Mouse (Mus musculus): ENCODE data around the gene Ppie. TPM values are rescaled to one million over a fixed set of nuclear protein-coding genes. Genes with fewer than 3 reads are reported as not detected.

Gene Ppie
- polyA plus RNA-seq, 1 experiment: 15.3 TPM

DNA sequence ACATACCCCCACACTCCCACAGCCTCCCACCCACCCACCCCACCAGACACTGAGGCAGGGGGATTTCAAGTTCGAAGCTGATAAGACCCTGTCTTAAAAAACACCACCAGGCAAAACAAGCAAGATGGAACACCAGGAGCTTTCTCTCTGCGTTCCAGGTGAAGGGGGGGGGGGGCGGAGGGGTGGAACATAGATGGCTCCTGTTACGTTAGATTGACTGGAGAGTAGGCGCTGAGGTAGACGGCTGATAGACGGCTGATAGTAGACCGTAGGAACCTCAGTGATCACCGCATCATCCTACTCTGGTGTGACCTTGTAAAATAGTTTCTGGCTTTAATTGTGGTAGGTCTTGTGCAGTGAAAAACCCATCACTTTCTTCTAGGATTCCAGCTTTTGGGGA, 45.9 kb downstream of the Ppie start:
- Histone ChIP-seq H3K4me1 (ENCODE audit: control insufficient read depth, insufficient read depth, low read length) (no peaks in the 10 kb centered on the region), H3K4me3 (replicated peaks; ENCODE audit: extremely low read depth, low read depth, low read length) (no peak overlapping the region)
- DNase-seq: no peak
- WGBS: 55% methylated on average over 9 of the region's 9 CpGs
- TF ChIP-seq CTCF (IDR thresholded peaks at IDR 0.05; ENCODE audit: insufficient read depth, low read length) (no peak), POLR2A (IDR thresholded peaks at IDR 0.05; ENCODE audit: borderline replicate concordance, extremely low read depth, low read depth, low read length) (no peak)

DNA sequence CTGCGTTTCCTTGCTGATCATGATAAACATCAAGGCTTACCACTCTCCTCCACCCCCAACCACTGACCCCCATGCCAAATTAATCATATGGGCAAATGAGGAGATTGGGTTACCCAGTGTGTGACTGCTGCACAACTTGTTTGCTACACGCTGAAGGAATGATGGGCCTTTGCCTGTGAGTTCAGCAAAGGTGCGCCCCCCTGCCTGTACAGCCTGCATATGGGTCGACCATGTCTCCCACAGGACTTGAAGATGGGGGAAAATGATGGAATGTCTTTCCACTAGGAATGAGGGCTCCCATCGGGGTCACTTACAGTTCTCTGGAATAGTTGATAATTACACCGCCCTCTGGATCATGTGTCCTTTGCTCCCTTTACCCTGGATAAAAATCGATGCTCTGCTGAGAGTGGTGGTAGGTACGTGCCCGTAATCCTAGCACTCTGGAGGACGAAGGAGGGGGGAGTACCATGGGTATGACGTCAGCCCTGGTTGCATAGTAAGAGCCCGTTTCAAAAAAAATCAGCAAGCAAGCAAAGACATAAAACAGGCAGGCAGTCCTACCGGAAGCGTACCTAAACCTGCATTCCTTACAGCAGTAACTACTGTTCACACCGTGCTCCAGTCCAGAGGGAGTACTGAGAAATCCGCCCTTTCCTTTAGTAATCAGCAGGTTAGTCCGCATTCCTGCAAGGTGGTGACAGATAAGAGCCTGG, 46.5 kb downstream of the Ppie start:
- WGBS: 40% methylated on average over 17 of the region's 17 CpGs
- H3K4me1 ChIP-seq (ENCODE audit: control insufficient read depth, insufficient read depth, low read length): no peaks in the 10 kb centered on the region
- no peak for DNase-seq
- H3K4me3 ChIP-seq (replicated peaks; ENCODE audit: extremely low read depth, low read depth, low read length): no peak overlapping the region
- TF ChIP-seq CTCF (IDR thresholded peaks at IDR 0.05; ENCODE audit: insufficient read depth, low read length) (no peak), POLR2A (IDR thresholded peaks at IDR 0.05; ENCODE audit: borderline replicate concordance, extremely low read depth, low read depth, low read length) (no peak)

DNA sequence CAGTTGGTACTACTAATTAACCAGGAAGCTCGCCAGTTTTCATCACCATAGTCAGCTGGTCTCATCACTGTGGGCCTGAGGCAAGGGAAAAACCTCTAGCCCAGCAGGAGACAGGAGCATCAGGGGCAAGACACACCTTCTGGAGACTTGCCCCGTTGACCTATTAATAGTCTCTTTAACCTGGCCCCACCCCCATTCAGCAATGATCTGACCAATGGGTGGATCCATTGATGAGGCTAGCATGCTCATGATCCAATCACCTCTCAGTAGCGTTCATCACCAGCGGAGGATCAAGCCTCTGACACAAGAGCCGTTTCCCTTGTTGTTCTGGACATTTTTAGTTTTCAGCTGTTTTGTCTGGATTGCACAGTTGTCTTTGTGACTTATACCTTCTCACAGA, 47.1 kb downstream of the Ppie start:
- Histone ChIP-seq H3K4me1 (ENCODE audit: control insufficient read depth, insufficient read depth, low read length) (no peaks in the 10 kb centered on the region), H3K4me3 (replicated peaks; ENCODE audit: extremely low read depth, low read depth, low read length) (no peak overlapping the region)
- no peak for TF ChIP-seq POLR2A (IDR thresholded peaks at IDR 0.05; ENCODE audit: borderline replicate concordance, extremely low read depth, low read depth, low read length)
- 61% methylated on average over 5 of the region's 5 CpGs for WGBS
- DNase-seq: no peak

DNA sequence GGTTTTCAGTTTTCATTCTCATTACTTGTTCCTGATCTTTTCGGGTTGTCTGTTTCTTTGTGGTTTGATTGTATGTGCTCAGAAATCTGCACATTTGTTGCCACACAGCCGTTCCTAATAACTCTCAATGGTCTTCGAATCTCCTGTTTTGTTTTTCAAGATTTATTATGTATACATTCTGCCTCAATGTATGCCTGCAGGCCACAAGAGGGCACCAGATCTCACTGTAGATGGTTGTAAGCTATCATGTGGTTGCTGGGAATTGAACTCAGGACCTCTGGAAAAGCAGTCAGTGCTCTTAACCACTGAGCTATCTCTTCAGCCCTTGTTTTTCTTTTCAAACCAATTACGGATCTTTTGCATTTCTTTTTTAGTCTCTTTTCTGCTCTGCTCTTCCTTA, 53.4 kb downstream of the Ppie start:
- no peak for DNase-seq
- no peak for TF ChIP-seq CTCF (IDR thresholded peaks at IDR 0.05; ENCODE audit: insufficient read depth, low read length)
- no peak for TF ChIP-seq POLR2A (IDR thresholded peaks at IDR 0.05; ENCODE audit: borderline replicate concordance, extremely low read depth, low read depth, low read length)
- Histone ChIP-seq H3K4me3 (replicated peaks; ENCODE audit: extremely low read depth, low read depth, low read length) (no peak overlapping the region), H3K4me1 (ENCODE audit: control insufficient read depth, insufficient read depth, low read length) (no peaks in the 10 kb centered on the region)
- 89% methylated on average over 4 of the region's 4 CpGs for WGBS

DNA sequence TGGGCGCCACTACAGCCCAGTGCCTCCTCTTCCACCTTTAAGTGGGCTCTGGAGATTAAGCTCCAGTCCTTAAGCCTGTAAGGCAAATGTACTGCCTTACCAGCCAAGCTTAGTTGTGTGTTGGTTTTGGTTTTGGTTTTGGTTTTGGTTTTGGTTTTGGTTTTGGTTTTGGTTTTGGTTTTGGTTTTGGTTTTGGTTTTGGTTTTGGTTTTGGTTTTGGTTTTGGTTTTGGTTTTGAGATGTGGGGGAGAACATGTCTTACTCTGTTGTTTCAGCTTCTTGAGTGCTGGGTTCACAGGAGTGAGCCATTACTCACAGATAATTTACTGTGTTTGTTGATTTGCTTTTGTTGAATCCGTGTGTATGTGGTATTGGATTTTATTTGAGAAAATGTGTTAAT, 54.5 kb downstream of the Ppie start:
- Histone ChIP-seq H3K4me3 (replicated peaks; ENCODE audit: extremely low read depth, low read depth, low read length) (no peak overlapping the region), H3K4me1 (ENCODE audit: control insufficient read depth, insufficient read depth, low read length) (no peaks in the 10 kb centered on the region)
- no peak for DNase-seq
- 81% methylated on average over 2 of the region's 2 CpGs for WGBS
- TF ChIP-seq POLR2A (IDR thresholded peaks at IDR 0.05; ENCODE audit: borderline replicate concordance, extremely low read depth, low read depth, low read length) (no peak), CTCF (IDR thresholded peaks at IDR 0.05; ENCODE audit: insufficient read depth, low read length) (no peak)

DNA sequence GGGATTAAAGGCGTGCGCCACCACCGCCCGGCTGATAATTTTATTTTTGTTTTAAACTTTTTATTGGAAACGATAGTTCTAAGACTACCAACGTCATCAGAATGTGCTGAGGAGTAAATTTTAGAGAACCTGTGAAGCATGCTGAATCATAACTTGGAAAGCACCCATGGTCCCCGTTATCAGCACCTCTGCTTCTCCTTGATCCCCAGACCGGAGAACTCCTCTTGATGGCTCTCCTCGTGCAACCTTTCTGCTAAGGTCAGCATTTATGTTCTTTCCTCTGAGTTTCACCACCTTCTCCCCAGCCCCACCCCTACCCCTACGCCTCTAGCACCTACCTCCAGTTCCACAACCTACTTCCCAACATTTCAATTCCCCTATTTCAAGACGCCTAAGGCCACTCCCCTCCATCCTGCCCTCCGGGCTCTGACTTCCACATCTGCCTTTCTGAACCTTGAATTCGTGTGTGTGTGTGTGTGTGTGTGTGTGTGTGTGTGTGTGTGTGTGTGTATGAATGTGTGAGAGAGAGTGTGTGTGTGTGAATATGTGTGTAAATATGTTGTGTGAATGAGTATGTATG, 56.3 kb downstream of the Ppie start:
- TF ChIP-seq POLR2A (IDR thresholded peaks at IDR 0.05; ENCODE audit: borderline replicate concordance, extremely low read depth, low read depth, low read length): no peak
- no peak for TF ChIP-seq CTCF (IDR thresholded peaks at IDR 0.05; ENCODE audit: insufficient read depth, low read length)
- no peak for DNase-seq
- Histone ChIP-seq H3K4me1 (ENCODE audit: control insufficient read depth, insufficient read depth, low read length) (no peaks in the 10 kb centered on the region), H3K4me3 (replicated peaks; ENCODE audit: extremely low read depth, low read depth, low read length) (no peak overlapping the region)
- 51% methylated on average over 13 of the region's 13 CpGs for WGBS

DNA sequence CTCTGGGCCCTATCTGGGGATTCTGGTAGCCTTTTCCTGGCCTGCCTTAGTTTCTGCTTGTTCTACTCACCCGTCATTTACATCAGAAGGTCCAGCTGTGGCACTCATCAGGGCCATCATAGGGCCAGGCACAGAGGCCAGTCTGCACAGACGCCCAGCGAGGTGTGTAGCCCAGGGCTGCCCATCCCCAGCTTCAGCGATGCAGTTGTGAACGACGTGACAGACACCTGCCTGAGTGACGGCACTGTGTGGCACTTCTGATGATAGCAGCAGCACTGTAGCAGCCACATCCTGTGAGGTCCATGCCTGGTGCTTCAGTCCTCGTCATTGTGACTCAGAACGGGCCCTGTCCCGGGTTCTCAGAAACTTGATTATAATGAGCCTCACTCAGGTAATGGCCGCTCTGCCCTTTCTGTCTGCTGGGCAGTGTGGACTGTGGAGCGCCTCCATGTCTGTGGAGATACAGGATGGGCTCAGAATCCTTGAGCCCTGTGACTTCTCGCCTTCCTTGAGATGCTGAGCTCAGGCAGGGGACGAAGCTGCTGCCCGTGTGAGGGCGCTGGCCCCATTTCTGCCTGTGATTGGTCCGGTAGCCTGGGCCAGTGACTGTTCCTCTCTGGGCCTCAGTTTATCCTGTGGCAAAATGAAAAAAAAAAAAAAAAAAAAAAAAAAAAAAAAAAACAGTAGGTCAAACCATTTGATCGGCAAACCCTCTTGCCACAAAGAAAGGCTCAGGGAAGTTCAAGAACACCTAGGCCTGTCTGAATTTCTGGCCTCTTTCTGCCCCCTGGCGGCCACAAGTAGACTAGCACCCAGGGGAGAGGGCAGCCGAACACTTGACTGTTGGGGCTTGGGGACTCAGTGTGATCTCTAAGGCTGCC, 57.2 kb downstream of the Ppie start:
- Histone ChIP-seq H3K4me3 (replicated peaks; ENCODE audit: extremely low read depth, low read depth, low read length) (no peak overlapping the region), H3K4me1 (ENCODE audit: control insufficient read depth, insufficient read depth, low read length) (no peaks in the 10 kb centered on the region)
- WGBS: 75% methylated on average over 20 of the region's 20 CpGs
- peak; percentile 84 for TF ChIP-seq CTCF (IDR thresholded peaks at IDR 0.05; ENCODE audit: insufficient read depth, low read length)
- TF ChIP-seq POLR2A (IDR thresholded peaks at IDR 0.05; ENCODE audit: borderline replicate concordance, extremely low read depth, low read depth, low read length): no peak
- DNase-seq: peak; percentile 59

DNA sequence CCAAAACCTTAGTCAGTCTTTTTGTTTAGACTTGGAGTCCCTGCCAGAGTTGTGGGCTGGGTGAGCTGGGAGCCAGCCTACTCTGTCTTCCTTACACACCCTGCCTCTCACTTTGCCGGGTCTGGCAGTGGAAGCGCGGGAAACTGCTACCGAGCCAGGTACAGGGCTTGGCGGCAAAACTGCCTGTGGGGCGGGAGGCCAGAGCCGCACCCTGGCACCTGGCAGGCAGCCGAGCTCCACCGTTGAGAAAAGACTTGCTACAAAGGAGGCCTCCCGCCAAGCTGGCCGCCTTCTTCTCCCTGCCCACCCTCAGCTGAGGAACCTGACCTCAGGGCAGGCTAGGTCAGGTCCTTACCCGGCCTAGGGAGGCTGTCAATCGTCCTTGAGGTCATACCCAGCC, 59.0 kb downstream of the Ppie start:
- TF ChIP-seq POLR2A (IDR thresholded peaks at IDR 0.05; ENCODE audit: borderline replicate concordance, extremely low read depth, low read depth, low read length): no peak
- no peak for TF ChIP-seq CTCF (IDR thresholded peaks at IDR 0.05; ENCODE audit: insufficient read depth, low read length)
- peak; percentile 67 for DNase-seq
- 35% methylated on average over 13 of the region's 13 CpGs for WGBS
- H3K4me3 ChIP-seq (replicated peaks; ENCODE audit: extremely low read depth, low read depth, low read length): no peak overlapping the region
- H3K4me1 ChIP-seq (ENCODE audit: control insufficient read depth, insufficient read depth, low read length): no peaks in the 10 kb centered on the region

DNA sequence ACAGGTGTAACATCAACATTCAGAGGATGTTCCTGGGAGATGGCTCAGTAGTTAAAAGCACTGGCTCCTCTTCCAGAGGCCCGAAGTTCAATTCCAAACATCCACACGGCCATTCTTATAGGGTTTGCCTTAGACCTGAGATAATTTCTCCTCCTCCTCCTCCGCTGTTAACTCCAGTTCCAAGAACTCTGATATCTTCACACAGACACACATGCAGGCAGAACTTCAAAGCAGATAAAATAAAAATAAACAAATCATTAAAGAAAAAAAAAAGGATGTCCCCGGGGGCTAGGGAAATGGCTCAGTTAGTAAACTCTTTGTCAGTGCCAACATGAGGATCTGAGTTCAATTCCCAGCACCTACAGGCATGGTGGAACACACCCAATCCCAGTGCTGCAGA, 61.5 kb downstream of the Ppie start:
- no peak overlapping the region for H3K4me3 ChIP-seq (replicated peaks; ENCODE audit: extremely low read depth, low read depth, low read length)
- DNase-seq: no peak
- 60% methylated on average over 4 of the region's 4 CpGs for WGBS
- H3K4me1 ChIP-seq (ENCODE audit: control insufficient read depth, insufficient read depth, low read length): no peaks in the 10 kb centered on the region
- TF ChIP-seq POLR2A (IDR thresholded peaks at IDR 0.05; ENCODE audit: borderline replicate concordance, extremely low read depth, low read depth, low read length): no peak
- TF ChIP-seq CTCF (IDR thresholded peaks at IDR 0.05; ENCODE audit: insufficient read depth, low read length): no peak

Other genes with a start within 250 kb of the Ppie start
- gene Mfsd2a, start 178.8 kb downstream of the Ppie start, polyA plus RNA-seq (2012; rRNA removed): 7.2 and 11.3 TPM in 2 replicates
- gene Mycl, start 144.3 kb downstream of the Ppie start, polyA plus RNA-seq (2012; rRNA removed): 8.1 and 11.7 TPM in 2 replicates
- 4.2 and 4.5 TPM in 2 replicates for gene Trit1, start 123.4 kb downstream of the Ppie start, polyA plus RNA-seq (2012; rRNA removed)
- 0.06 and 0.07 TPM in 2 replicates for gene Bmp8b, start 34.8 kb downstream of the Ppie start, polyA plus RNA-seq (2012; rRNA removed)
- not detected in 2 replicates for gene Oxct2b, start 23.7 kb downstream of the Ppie start, polyA plus RNA-seq (2012; rRNA removed)
- 2.6 and 2.8 TPM in 2 replicates for gene Hpcal4, start 43.3 kb upstream of the Ppie start, polyA plus RNA-seq (2012; rRNA removed)
- 0.69 and 0.77 TPM in 2 replicates for gene Nt5c1a, start 61.6 kb upstream of the Ppie start, polyA plus RNA-seq (2012; rRNA removed)
- gene Heyl, start 93.6 kb upstream of the Ppie start, polyA plus RNA-seq (2012; rRNA removed): 17.9 and 18.0 TPM in 2 replicates
- gene Pabpc4, start 122.4 kb upstream of the Ppie start, polyA plus RNA-seq (2012; rRNA removed): 60.3 and 65.4 TPM in 2 replicates
- gene Oxct2a, start 183.7 kb upstream of the Ppie start, polyA plus RNA-seq (2012; rRNA removed): not detected in 2 replicates
- 0.27 and 0.55 TPM in 2 replicates for gene Bmp8a, start 203.3 kb upstream of the Ppie start, polyA plus RNA-seq (2012; rRNA removed)